Comparison of ENCODE assay signal across 9 mouse cellular contexts in genomic region chr13:109278504-109278912, GRCm38 (mm10).
A peak's percentile ranks its signal among the peaks of the same experiment; 100 is the strongest.
DNase-seq lines count a peak whose midpoint lies in the region; ATAC-seq and TF ChIP-seq lines count a peak whose summit lies in the region.
"Had no signal": no experiment of that assay in that cellular context is flagged by ENCODE, and none has a peak within 500 bp of the region (broad histone marks: within the 10 kb centered on the region; RNA-seq: fewer than 3 reads in every experiment).

No protein-coding gene starts in this region.

- H3K9ac ChIP-seq in lung, embryonic 14.5 days = no peak overlapping the region
- no peak overlapping the region for H3K9ac ChIP-seq in neural tube, embryonic 11.5 days (ENCODE audit: low read length)
- no peak overlapping the region for H3K9ac ChIP-seq in liver, embryonic 12.5 days

- no peaks in the 10 kb centered on the region for H3K36me3 ChIP-seq in lung, embryonic 14.5 days (ENCODE audit: insufficient read depth)
- H3K36me3 ChIP-seq in neural tube, embryonic 11.5 days (ENCODE audit: control insufficient read depth, insufficient read depth, low read length) = no peaks in the 10 kb centered on the region
- no peaks in the 10 kb centered on the region for H3K36me3 ChIP-seq in liver, embryonic 12.5 days

- H3K9me3 ChIP-seq in lung, embryonic 14.5 days (ENCODE audit: low read depth, low read length) = 0 out of 2 replicates have a peak, but pooled peaks cover 11% of the 10 kb centered on the region
- no peaks in the 10 kb centered on the region for H3K9me3 ChIP-seq in neural tube, embryonic 11.5 days (ENCODE audit: control insufficient read depth, low read length)
- no peaks in the 10 kb centered on the region for H3K9me3 ChIP-seq in liver, embryonic 12.5 days (replicated peaks)
- H3K9me3 ChIP-seq: megakaryocyte, embryonic 14.5 days had no signal

- 0 out of 2 replicates have a peak, but pooled peaks cover 4% of the 10 kb centered on the region for H3K4me1 ChIP-seq in lung, embryonic 14.5 days (ENCODE audit: insufficient read depth)
- no peaks in the 10 kb centered on the region for H3K4me1 ChIP-seq in neural tube, embryonic 11.5 days (ENCODE audit: control insufficient read depth, insufficient read depth, low read length)
- no peaks in the 10 kb centered on the region for H3K4me1 ChIP-seq in liver, embryonic 12.5 days
- H3K4me1 ChIP-seq: megakaryocyte, embryonic 14.5 days had no signal

- peak overlapping the region; percentile 13 for H3K4me2 ChIP-seq in lung, embryonic 14.5 days
- H3K4me2 ChIP-seq in neural tube, embryonic 11.5 days (ENCODE audit: low read depth) = no peak overlapping the region
- no peak overlapping the region for H3K4me2 ChIP-seq in liver, embryonic 12.5 days

- no peak for TF ChIP-seq CTCF in lung, embryonic 14.5 days (IDR thresholded peaks at IDR 0.05; ENCODE audit: low read depth)

- peak; percentile 89 for ATAC-seq in frontal cortex, adult (ENCODE audit: low TSS enrichment)
- ATAC-seq in lung, embryonic 14.5 days (ENCODE audit: insufficient read depth) = peak; percentile 77; the same call in 1 of the 2 replicates
- no peak for ATAC-seq in neural tube, embryonic 11.5 days (ENCODE audit: insufficient read depth, low FRiP score, low TSS enrichment)
- ATAC-seq in liver, embryonic 12.5 days = no peak

- H3K27ac ChIP-seq in lung, embryonic 14.5 days (ENCODE audit: low read depth) = no peak overlapping the region
- no peak overlapping the region for H3K27ac ChIP-seq in neural tube, embryonic 11.5 days (ENCODE audit: low read depth, low read length)
- no peak overlapping the region for H3K27ac ChIP-seq in liver, embryonic 12.5 days

- no peak overlapping the region for H3K4me3 ChIP-seq in lung, embryonic 14.5 days (ENCODE audit: low read depth, low read length)
- no peak overlapping the region for H3K4me3 ChIP-seq in neural tube, embryonic 11.5 days (ENCODE audit: low read depth, low read length)
- no peak overlapping the region for H3K4me3 ChIP-seq in liver, embryonic 12.5 days
- H3K4me3 ChIP-seq: megakaryocyte, embryonic 14.5 days had no signal

- 30% methylated on average over 10 of the region's 10 CpGs for WGBS in lung, embryonic 14.5 days
- WGBS in neural tube, embryonic 11.5 days = 62% methylated on average over 10 of the region's 10 CpGs
- WGBS in liver, embryonic 12.5 days (ENCODE audit: insufficient replicate concordance) = 69% methylated on average over 10 of the region's 10 CpGs

- DNase-seq in frontal cortex, postnatal 14 days (ENCODE audit: low spot score in 2 of 2) = no peak
- peak; percentile 55 for DNase-seq in lung, embryonic 14.5 days
- DNase-seq in lung, postnatal 4 days = no peak
- peak; percentile 91 for DNase-seq in gonadal fat pad, adult 2 months (ENCODE audit: low read depth)
- DNase-seq in neural tube, embryonic 11.5 days (ENCODE audit: low spot score) = peak; percentile 14
- DNase-seq in spleen, postnatal 4 days (ENCODE audit: low spot score in 2 of 2) = no peak

- H3K27me3 ChIP-seq in lung, embryonic 14.5 days (ENCODE audit: insufficient read depth, low read length) = no peaks in the 10 kb centered on the region
- H3K27me3 ChIP-seq in neural tube, embryonic 11.5 days (ENCODE audit: control insufficient read depth, insufficient read depth, low read length) = no peaks in the 10 kb centered on the region
- H3K27me3 ChIP-seq in liver, embryonic 12.5 days (replicated peaks) = no peaks in the 10 kb centered on the region
- H3K27me3 ChIP-seq: megakaryocyte, embryonic 14.5 days had no signal

Comparison
In these comparisons a context has a peak if more than half of its experiments do, and no peak if none do; other contexts are left out.
1. DNase-seq: peak in lung, embryonic 14.5 days (single experiment), gonadal fat pad, adult 2 months (single experiment) and neural tube, embryonic 11.5 days (single experiment); none in frontal cortex, postnatal 14 days (0 of 2), lung, postnatal 4 days (0 of 2) and spleen, postnatal 4 days (0 of 2).
2. ATAC-seq: peak in frontal cortex, adult (single experiment) and lung, embryonic 14.5 days (single experiment); none in neural tube, embryonic 11.5 days (single experiment) and liver, embryonic 12.5 days (single experiment).